Mouse (Mus musculus) embryo, embryonic 10.5 days (tissue): ENCODE results near the gene Nit1.
A peak's percentile ranks its signal among the peaks of the same experiment; 100 is the strongest.
"Not testable (repeated sequence)": the region's sequence is repeated elsewhere in the genome, so short reads cannot be mapped to it uniquely, and the experiment has no call there.

Source experiments
- DNase-seq: peaks from one replicate; pipeline ENCODE4 v3.0.0-alpha.2; 2015; ENCODE audit warnings: low spot score

Nit1 gene

DNA sequence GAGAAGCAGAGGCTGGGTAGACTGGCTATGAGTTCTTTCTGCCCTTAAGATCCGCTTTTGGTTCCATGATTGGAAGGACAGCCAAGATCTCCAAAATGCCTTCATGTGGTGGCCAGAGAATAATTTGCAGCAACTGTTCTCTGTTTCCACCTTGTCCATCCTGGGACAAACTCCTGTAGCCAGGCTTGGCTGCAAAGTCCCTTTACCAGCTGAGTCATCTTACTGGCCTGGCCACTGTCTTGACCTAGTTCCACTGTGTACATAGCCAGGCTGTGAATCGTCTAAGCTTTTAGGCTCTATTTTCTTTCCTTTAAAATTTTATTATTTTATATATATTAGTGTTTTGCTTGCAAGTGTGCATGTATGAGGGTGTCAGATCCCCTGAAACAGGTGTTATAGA, 3.8 kb upstream of the Nit1 start:
- no peak for DNase-seq

DNA sequence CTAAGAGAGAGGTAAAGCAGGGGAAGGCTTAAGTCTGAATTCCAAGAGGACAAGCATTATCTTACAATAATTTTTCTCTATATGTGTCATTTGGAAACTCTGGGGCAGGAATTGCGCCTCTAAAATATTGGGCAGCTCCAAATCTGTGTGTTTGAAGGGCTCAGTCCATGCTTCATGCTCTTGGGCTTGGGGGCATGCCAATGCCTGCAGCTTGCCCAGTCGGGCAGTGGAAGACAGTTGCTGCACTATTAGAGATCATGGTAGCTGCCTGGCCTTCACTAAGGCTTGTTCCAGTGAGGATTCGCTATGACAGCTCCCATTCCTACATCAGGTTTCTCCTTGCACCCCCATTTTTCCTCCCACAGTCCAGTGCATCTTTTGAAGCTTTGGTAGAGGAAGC, 3.2 kb upstream of the Nit1 start:
- no peak for DNase-seq

DNA sequence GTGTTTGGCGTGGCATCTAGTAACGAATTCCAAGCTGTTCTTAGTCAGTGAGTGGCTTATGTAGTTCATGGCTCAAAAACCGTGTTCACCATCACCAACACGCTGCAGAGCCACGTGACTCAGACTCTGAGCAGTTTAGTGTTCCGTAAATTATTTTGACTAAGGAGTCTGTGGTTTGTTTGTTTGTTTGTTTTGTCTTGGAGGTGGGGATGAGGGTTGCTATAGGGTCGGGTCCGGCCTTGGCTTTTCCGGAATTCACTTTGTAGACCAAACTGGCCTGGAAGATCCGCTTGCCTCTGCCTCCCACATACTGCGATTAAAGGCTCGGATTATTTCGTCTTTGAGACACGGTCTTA, 627 bp upstream of the Nit1 start:
- no peak for DNase-seq

DNA sequence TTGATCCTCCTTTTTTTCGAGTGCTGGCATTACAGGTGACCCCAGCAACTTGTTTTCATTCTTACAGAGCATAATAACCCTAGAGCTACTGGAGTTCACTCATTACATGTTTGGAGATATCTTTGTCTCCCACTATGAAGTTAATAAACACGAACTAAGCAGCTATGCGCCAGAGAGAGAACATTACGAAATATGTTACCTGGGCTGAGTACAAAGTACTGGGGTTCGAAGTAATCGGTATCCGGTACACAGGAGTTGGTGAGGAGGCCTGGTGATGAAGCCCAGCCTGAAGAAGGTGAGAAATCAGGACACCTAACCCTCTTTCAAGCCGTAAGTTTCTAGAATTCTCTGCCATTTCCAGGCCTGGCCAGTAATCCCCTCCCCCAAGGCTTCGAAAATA, 731 bp downstream of the Nit1 start:
- DNase-seq = no peak

DNA sequence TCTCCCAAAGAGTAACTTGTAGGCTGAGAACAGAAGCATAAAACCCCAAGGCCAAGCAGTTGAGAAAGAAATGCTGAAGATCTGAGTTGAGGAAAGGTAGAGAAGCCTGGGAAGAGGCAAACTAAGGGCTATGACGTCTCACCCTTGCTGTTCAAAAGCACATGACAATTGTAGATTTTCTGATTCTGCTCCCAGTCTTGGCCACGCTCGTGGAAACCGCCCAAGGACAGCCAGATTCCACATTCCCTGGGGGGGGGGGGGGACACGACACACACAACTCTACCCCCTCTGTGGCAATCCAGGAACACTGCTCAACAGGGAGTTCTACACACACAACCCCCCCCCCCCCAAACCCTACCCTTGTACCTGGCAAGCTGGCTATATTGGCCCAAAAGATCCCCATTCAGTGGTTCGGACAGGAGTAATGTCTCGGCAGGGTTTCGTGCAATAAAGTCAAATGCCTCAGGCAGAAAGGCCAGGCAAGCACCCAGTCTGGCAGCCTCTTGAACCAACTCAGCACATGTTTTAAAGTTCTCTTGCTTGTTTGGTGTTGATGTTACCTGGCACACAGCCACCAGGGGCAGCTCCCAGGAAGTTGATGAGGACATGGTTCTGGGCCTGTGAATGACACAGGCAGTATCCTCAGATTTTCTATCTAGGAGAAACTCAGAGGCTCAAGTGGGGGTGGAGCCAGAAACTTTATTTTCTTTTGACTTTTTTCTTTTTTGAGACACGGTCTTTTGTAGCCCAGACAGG, 1.3 kb downstream of the Nit1 start:
- DNase-seq = peak; percentile 24

DNA sequence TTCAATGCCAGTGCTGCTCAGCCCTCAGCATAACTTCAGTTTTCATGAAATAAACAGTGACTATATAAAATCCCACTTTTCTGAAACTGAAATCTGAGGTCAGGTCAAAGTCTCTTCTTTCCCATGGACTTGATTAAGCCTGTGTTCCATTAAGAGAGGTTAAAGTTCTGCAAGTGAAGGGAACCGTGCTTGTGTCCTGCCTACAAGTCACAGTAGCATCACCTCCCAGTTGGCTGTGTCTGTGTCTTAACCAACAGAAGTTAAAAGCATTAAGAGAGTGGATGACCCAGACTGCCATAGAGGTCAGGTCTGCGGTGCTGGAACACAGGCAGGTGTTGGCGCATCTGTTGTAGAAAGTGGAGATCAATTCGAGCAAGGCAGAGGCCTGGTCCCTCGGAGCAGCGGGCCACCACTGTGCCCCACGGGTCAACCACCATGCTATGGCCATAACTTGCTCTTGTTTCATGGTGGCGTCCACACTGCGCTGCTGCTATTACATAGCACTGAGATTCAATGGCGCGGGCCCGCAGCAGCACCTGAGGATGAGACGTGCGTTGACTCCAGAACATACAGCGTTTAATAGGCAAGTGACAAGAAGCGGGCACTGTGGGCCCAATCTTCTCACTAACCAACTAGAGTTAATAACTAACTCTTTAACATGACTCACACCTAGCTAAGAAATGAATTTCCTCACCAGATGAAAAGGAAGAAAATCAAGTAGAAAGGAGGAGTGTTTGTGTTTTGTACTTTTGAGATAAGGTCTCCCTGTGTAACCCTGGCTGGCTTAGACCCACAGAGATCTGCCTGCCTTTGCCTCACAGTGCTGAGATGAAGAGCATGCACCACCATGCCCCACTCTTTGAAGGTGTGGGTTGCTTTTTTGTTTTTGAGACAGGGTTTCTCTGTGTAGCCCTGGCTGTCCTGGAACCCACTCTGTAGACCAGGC, 2.9 kb downstream of the Nit1 start:
- DNase-seq = no peak

DNA sequence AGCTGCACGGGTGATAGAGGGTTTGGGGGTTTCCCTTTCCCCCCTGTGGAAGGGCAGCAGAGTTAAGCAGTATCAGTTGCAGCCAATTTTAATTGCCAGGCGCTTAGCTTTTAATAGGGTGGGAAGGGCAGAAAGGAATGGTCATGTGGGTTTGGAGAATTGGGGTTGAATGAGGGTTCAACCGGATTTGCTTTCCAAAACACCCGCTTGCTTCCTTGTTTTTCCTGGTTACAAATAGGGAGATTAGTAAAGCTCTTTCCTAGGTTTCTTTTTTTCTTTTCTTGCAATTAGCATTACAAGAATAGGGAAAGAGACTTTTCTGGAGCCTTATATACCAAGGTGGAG, 15.3 kb downstream of the Nit1 start:
- DNase-seq = no peak

DNA sequence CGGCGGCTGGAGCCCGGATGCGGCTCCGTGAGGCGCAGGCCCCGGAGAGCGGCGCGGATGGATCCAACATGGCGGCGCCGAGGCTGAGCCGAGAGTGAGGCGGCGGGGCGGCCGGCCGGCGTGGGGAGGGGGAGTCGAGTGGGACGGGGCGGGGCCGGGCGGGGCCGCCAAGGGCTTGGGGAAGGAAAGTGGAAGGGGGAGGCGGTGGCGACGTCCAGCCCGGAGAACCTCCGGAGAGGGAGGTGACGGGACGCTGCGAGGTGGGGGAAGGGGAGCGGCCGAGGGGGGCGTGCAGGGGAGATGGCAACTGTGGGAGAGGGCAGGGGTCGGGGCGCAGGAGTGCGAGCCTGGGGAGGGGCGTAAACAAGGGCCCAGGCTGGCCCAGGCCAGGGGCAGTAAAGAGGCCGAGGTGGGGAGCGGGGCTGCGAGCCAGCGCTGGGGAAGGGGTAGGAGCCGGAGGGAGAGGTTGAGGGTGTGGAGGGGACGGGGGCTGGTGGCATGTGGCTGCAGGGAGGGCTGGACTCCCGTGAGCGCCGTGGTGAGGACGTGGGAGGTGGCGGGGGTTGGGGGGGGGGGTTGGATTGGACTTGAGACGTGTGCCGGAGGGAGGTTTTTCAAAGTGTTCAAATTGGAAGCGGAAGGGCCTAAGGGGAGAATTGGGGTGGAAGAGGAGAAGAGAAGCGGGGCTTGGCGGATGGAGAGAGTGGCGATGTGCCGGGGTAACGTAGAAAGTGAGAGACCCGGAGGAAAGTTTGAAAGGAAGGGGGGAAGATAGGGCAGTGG, 15.8 kb downstream of the Nit1 start:
- DNase-seq = peak; percentile 91

DNA sequence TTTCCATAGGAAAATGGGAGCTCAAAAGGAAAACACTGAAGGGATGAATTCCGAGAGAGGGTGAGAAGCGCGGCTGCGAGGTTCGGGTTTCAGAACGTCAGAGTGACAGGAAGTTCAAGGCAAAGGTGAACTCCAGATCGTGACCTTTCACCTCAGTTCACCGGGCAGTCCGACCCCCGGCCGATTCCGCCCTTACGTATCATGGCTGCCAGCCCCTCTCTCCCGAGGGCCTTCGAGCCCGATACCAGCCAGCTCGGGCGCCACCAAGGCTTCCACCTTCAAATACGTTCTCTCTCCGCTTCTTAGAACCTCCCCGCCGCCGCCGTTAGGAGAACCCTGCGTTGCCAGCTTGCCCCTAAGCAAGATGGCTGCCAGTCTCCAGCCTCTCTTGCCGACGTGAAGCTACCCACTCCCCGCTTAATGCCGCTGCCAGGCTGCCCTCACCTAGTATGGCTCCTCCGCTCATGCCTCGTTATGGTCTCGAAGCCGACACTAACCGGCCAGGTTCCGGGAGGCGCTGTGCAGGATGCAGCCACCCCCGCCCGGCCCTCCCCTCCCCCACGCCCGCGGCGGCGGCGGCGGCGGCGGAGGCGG, 16.5 kb downstream of the Nit1 start, which contains the start of gene Dedd:
Gene Dedd (plus strand): TSS at position 307 of the 594 bp plus-strand sequence.
- peak; percentile 93 for DNase-seq

DNA sequence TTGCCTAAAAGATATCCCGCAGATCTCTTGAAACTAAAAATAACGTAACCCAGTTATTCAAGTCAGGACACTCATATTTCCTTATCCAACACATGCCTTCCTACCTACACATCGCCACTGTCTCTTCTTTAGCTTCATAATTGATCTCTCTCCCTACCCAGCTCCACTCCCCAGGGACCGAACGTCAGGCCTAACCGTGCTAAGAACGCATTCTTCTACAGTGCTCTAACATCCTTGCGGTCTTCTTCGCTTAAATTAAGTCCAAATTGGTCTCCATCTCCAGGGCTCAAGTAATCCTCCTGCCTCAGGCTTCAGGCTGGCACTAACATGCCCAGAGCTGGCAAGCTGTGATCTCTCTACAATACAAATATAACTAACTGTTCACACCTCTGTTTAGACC, 17.2 kb downstream of the Nit1 start:
- DNase-seq = peak; percentile 30

DNA sequence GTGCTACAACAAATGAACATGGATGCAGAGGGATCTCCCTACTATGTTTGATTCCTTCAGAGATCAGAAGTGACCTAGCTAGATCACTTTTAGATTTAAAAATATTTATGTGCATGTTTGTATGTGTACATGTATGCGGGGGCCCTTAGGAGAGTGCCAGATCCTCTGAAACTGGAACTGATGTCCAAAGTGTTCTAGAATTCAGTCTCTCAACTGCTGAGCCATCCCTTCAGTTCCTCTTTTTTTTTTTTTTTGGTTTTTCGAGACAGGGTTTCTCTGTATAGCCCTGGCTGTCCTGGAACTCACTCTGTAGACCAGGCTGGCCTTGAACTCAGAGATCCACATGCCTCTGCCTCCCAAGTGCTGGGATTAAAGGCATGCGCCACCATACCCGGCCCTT, 18.9 kb downstream of the Nit1 start:
- DNase-seq = not testable (repeated sequence)

DNA sequence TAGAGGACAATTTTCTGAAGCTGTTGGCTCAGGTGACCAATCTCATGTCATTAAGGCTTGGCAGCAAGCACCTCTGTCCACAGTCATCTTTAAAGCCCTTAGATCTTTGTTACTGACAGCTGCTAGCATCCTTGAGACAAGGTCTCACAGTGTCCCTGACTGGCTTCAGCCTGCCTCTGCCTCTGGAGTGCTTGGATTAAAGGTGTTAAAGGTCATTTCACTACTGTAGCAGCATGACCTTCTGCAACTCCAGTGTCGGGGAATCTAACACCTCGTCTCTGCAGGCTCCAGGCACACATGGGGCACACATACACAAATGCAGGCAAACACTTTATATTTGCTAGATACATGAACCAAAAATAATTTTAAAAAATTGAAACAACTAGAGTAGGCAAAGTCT, 19.9 kb downstream of the Nit1 start:
- no peak for DNase-seq

DNA sequence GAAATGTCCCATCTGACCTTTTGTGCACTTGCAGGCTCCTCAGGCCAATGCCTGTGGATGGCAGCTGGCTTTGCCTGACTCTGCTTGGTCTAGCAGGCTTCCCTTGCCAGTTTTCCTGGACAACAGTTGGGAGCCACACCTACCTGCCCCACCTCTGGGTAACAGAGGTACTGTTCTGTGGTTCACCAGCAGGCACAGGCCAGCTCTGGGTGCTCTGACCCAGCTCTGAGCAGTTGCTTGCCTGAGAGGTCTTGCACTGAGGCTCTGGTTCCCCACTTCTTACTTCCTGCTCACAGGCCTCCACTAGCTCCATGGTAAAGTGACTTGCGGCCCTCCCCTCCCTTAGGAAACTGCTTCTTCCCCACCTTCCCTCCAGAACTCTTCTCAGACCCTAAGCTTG, 23.4 kb downstream of the Nit1 start:
- DNase-seq = no peak

DNA sequence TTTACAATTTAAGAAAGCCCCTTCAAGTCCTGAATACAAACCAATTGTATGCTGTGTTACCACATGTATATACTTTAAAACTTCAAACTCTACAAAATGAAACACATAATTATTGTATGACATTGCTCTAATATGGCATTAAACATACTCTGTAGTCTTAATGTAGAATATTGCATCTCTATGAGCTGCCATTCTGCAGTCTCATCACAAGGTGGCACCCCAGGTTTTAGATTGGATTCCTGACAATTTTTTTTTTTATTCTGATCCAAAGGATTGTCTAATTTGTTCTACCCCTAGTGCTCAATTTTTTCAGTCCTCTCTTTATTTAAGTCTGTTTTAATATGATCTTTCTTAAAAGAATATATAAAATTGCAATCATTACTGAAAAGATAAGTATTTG, 24.0 kb downstream of the Nit1 start:
- DNase-seq = peak; percentile 70

DNA sequence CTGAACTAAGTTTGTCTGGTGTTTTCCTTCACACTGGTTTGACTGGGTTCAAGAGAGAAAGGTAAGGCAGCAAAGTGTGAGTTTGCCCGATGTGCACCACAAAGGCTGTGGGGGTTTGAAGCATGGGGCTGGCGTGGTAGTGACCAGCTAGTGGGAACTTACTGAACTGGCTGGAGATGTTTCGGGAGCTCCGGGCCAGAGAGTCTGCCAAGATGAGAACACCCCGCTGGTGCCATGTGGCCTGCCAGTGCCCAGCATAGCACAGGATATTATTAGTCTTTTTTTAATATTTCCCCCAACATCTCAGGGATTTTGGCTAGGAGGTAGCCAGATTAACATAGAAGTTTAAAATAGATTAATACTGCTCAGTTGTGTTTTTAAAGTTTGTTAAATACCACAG, 25.3 kb downstream of the Nit1 start:
- DNase-seq = no peak

DNA sequence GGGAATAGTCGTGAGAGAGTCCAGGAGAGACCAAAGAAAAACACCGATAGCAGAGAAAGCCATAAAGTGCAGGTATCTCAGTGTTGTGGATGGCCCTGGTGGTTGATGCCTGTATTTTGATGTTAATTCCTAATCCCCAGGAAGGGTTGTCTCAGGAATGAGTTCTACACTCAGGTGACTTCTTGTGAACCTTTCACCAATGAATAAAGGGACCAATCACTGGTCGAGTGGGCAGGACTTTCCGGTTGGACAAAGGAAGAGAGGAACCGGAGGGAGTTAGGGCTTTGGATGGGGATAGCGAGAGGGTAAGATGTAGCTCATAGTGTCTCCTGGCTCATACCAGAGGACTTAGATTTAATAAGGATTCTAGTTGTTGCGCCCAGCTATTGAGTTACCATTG, 25.7 kb downstream of the Nit1 start:
- peak; percentile 10 for DNase-seq

DNA sequence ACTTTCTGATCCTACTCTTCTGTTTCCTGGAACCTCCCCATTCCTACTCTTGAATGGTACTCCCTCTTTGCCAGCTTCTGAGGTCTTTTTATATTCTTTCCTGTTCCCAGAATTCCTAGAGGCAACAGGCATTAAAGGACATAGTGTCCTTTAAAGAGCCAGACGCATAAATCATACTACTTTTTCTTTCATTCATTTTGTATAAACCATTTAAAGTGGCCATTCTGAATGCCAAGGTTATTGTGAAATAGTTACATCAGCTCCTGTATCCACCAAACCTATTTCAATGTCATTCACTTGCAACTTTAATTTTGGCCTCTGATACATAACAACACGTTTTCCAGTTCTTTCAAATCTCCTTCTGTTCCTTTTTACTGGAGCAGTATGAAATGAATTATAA, 36.1 kb downstream of the Nit1 start:
- DNase-seq = no peak

DNA sequence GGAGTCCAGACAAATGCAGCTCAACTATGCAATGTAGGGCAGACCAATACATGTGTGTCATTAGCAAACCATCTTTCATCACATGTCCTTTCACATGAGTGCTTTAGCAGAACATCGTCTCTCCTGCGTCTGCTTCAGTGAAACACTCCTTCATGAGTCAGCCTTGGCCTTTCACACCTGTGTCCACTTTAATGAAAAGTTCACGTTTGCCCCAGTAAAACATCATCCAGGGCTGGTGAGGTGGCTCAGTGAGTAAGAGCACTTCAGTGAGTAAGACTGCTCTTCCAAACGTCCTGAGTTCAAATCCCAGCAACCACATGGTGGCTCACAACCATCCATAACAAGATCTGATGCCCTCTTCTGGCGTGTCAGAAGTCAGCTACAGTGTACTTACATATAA, 39.3 kb downstream of the Nit1 start:
- not testable (repeated sequence) for DNase-seq

DNA sequence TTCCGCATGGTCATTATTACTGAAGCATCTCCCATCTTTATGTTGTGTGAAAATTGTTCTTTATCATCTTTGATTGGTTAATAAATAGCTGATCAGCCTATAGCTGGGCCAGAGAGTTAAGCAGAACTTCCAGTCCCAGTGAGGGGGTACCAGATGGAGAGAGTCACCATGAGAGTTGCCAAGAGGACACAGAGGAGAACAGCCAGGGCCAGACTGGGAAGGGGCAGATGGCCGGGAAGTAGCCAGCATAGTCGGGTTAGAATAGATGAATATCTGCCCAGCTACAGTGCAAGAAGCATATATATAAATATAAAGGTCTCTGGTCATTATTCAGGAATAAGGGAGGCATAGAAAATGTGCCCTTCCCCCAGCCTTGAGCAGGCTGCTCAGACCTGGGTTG, 47.2 kb downstream of the Nit1 start:
- DNase-seq = no peak

DNA sequence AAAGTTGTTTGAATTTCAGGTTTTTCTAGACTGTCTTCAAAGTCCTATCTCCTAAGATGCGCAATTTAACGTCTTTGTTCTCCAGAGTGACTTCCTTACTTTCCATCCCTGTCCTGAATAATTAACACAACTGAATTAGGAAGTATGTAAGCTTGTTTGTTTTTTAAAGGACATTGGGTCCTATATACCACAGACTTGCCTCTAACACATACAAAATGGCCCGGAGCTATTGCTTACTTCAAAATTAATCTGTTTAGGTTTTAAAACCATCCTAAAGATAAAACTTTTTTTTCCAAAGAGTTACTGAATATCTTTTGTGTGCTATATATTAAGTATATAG, 50.4 kb downstream of the Nit1 start:
- DNase-seq = no peak

DNA sequence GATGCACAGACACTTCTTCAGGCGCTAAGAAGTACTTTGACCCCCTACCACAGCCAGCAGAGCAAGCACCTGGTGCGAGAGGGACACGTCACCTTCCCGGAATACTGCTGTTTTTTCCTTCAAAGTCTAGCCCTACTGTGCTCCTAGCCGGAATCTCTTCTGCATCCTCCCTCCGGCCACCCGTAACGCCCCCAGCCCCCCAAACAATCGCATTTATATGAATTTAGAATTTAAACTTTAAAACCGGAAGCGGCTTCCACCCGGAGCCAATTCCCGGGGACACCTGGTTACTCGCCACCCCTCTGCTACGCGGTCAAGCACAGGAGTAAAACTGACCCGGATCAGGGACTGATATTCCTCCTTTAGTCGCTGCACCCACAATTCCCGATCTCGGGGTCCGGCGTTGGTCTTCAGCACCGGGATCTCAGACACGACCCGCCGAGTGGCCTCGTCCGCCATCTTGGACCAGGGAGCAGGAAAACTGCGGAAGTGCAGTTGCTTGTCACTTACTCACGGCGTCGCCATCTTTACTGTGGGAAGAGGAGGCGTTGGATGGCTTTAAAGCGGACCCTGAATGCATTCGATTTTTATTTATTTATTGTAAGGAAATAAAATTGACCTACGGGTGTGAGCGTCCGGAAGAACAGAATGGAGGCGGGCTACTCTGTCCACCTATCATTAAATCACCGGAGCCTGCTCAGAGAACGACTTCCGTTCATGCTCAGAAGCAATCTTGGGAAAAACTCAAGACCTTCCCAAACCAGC, 51.0 kb downstream of the Nit1 start, which contains the start of gene Ufc1:
Gene Ufc1 (minus strand): TSS at position 727 of the 765 bp plus-strand sequence.
- DNase-seq = peak; percentile 92

DNA sequence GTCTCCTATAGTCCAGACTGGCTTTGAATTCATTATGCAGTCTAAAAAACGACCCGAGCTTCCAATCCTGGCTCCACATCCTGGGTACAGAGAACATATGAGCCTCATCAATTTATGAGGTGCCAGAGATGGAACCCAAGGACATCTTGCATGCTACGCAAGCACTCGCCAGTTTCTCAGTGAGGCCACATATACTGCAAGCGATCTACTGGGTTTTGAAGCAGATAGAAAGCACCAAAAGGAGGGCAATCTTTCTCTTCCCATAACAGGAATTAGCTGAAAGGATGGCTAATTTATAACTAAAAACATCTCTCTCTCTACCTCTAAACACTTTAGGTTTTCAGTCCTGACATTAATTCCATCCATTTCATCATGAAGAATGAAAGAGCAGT, 51.5 kb downstream of the Nit1 start:
- peak; percentile 37 for DNase-seq
